Mouse (Mus musculus) G1E (cell line): Measurements from ENCODE around the gene Spock1.

Source experiments
- CTCF ChIP-seq: IDR thresholded peaks from 2 replicates; pipeline ENCODE4 v1.5.1; 2012; ENCODE audit warnings: low read depth, low read length, inconsistent platforms, mixed read lengths
- POLR2AphosphoS5 ChIP-seq: IDR thresholded peaks from 2 replicates; pipeline ENCODE4 v1.6.1; 2012; ENCODE audit warnings: low read depth, low read length, inconsistent platforms; ENCODE audit not compliant: insufficient replicate concordance

DNA sequence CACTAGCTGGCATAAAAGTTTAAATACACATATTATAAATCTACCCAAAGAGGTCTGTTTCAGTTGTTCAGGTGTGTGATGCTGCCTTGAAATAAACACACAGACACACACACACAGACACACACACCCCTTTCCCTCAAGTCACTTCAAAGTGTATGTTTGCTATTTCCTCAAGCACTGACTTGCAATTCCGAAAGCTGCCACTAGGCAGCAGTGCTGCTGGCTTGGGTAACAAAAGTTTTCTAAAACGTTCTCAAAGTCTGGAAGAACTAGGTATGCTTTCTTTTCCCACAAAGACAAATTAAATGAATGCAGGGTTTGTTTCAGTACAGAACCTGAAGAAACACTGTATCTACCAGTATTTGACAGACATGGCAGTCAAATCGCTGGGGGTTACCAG lies 141.4 kb downstream of the Spock1 start:
- no peak for TF ChIP-seq CTCF
- TF ChIP-seq POLR2AphosphoS5 = no peak
